Mouse (Mus musculus): ENCODE results near the gene Rnase10. TPM values are rescaled to one million over a fixed set of nuclear protein-coding genes. Genes with fewer than 3 reads are reported as not detected.
"Not testable (repeated sequence)": the region's sequence is repeated elsewhere in the genome, so short reads cannot be mapped to it uniquely, and the experiment has no call there.

Rnase10 gene
- polyA plus RNA-seq, 1 experiment from 2014 or later = 0.23 TPM

- no peaks in the 10 kb centered on the region for H3K27me3 ChIP-seq (ENCODE audit: control insufficient read depth, insufficient read depth, low read length)
- H3K27ac ChIP-seq (ENCODE audit: low read depth, low read length) = no peak overlapping the region
- no peak overlapping the region for H3K4me2 ChIP-seq
- no peak for ATAC-seq (replicated peaks; ENCODE audit: insufficient number of reproducible peaks, low FRiP score, low TSS enrichment)
- 63% methylated on average over 2 of the region's 2 CpGs for WGBS (ENCODE audit: insufficient replicate concordance)
- H3K4me3 ChIP-seq (ENCODE audit: low read depth, low read length) = no peak overlapping the region
- H3K4me1 ChIP-seq (ENCODE audit: control insufficient read depth, insufficient read depth, low read length) = no peaks in the 10 kb centered on the region
- H3K36me3 ChIP-seq (ENCODE audit: control insufficient read depth, insufficient read depth, low read length) = no peaks in the 10 kb centered on the region
- no peaks in the 10 kb centered on the region for H3K9me3 ChIP-seq (replicated peaks; ENCODE audit: control insufficient read depth, low read length)
- H3K9ac ChIP-seq (ENCODE audit: low read depth, low read length) = no peak overlapping the region
These were observed 9.4 kb upstream of the Rnase10 start for GRCm38 (mm10) chr14:50997999-50998666.

DNA sequence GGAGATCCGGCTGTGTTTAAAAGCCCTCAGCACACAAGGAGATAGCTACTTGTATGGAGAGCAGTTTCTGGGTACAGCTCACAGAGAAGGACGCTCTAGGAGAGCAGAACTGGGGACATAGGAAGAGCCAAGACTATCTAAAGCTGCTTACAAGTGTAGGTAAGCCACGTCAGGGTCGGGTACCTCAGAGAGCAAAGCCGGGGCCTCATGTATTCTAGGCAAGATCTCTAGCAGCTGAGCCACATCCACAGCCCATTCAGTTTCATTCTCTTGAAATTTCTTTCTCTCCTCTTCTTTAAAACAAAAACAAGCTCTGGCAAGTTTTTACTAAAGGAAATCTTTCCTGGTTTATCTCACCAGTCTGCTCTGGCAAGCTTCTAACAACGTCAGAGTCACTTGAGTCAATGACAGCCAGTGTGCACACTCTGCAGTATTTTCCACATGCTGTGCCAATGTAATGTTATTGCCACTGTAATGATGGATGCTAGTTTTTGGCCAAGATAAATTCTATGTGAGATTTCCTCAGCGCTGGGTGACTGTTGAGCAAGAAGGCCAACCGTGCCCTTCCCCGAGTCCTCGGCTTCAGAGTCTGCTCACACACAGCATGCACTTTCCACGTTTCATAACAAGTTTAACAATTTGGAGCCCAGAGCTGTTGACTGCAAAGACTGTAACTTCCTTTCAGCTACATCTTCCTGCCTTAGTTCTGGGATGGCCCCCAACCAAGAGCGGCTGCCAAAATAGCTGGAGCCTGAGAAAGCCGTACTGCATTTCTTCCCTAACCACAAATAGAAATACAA is 563 bp downstream of the Rnase10 start:
- Histone ChIP-seq H3K36me3 (ENCODE audit: control insufficient read depth, insufficient read depth, low read length) (no peaks in the 10 kb centered on the region), H3K27ac (ENCODE audit: low read depth, low read length) (peak overlapping the region; percentile 73), H3K9ac (ENCODE audit: low read depth, low read length) (no peak overlapping the region), H3K4me2 (no peak overlapping the region), H3K4me3 (ENCODE audit: low read depth, low read length) (no peak overlapping the region), H3K9me3 (replicated peaks; ENCODE audit: control insufficient read depth, low read length) (no peaks in the 10 kb centered on the region), H3K4me1 (ENCODE audit: control insufficient read depth, insufficient read depth, low read length) (0 out of 2 replicates have a peak, but pooled peaks cover 3% of the 10 kb centered on the region), H3K27me3 (ENCODE audit: control insufficient read depth, insufficient read depth, low read length) (no peaks in the 10 kb centered on the region)
- 55% methylated on average over 13 of the region's 13 CpGs for WGBS (ENCODE audit: insufficient replicate concordance)
- peak; percentile 73 for ATAC-seq (replicated peaks; ENCODE audit: insufficient number of reproducible peaks, low FRiP score, low TSS enrichment)

DNA sequence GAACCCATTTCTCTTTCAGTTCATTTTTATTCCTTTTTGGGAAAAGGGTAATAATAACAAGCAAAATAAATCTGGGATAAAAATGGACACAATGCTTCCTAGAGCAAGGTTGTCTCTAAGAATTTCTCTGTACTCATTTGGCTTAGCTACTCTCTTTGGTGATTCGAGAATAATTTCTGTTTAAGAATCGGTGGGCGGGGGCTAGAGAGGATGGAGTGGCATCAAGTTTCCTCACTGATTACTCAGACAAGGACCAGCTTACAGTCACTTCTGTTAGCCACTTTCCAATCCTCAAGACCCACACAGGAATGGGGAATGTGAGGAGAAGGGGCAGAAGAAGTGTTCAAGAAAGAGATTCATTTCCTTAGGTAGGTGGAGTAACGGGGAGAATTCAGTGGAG is 1.2 kb downstream of the Rnase10 start:
- Histone ChIP-seq H3K27ac (ENCODE audit: low read depth, low read length) (peak overlapping the region; percentile 67), H3K4me3 (ENCODE audit: low read depth, low read length) (no peak overlapping the region), H3K9ac (ENCODE audit: low read depth, low read length) (no peak overlapping the region), H3K27me3 (ENCODE audit: control insufficient read depth, insufficient read depth, low read length) (no peaks in the 10 kb centered on the region), H3K9me3 (replicated peaks; ENCODE audit: control insufficient read depth, low read length) (no peaks in the 10 kb centered on the region), H3K4me1 (ENCODE audit: control insufficient read depth, insufficient read depth, low read length) (0 out of 2 replicates have a peak, but pooled peaks cover 3% of the 10 kb centered on the region), H3K4me2 (no peak overlapping the region), H3K36me3 (ENCODE audit: control insufficient read depth, insufficient read depth, low read length) (no peaks in the 10 kb centered on the region)
- ATAC-seq (replicated peaks; ENCODE audit: insufficient number of reproducible peaks, low FRiP score, low TSS enrichment) = no peak
- WGBS (ENCODE audit: insufficient replicate concordance) = 68% methylated on average over 4 of the region's 4 CpGs

GRCm38 (mm10) chr14:51009572-51009971 is 2.0 kb downstream of the Rnase10 start:
- Histone ChIP-seq H3K36me3 (ENCODE audit: control insufficient read depth, insufficient read depth, low read length) (no peaks in the 10 kb centered on the region), H3K27ac (ENCODE audit: low read depth, low read length) (peak overlapping the region; percentile 67; the same call in 1 of the 2 replicates), H3K9me3 (replicated peaks; ENCODE audit: control insufficient read depth, low read length) (no peaks in the 10 kb centered on the region), H3K9ac (ENCODE audit: low read depth, low read length) (no peak overlapping the region), H3K4me3 (ENCODE audit: low read depth, low read length) (no peak overlapping the region), H3K4me2 (no peak overlapping the region), H3K27me3 (ENCODE audit: control insufficient read depth, insufficient read depth, low read length) (no peaks in the 10 kb centered on the region), H3K4me1 (ENCODE audit: control insufficient read depth, insufficient read depth, low read length) (0 out of 2 replicates have a peak, but pooled peaks cover 3% of the 10 kb centered on the region)
- WGBS (ENCODE audit: insufficient replicate concordance) = 76% methylated on average over 6 of the region's 6 CpGs
- ATAC-seq (replicated peaks; ENCODE audit: insufficient number of reproducible peaks, low FRiP score, low TSS enrichment) = no peak

- not testable (repeated sequence) for H3K9ac ChIP-seq (ENCODE audit: low read depth, low read length); ATAC-seq (replicated peaks; ENCODE audit: insufficient number of reproducible peaks, low FRiP score, low TSS enrichment); H3K9me3 ChIP-seq (replicated peaks; ENCODE audit: control insufficient read depth, low read length); H3K27ac ChIP-seq (ENCODE audit: low read depth, low read length); H3K4me3 ChIP-seq (ENCODE audit: low read depth, low read length); H3K4me2 ChIP-seq; H3K4me1 ChIP-seq (ENCODE audit: control insufficient read depth, insufficient read depth, low read length); H3K27me3 ChIP-seq (ENCODE audit: control insufficient read depth, insufficient read depth, low read length); H3K36me3 ChIP-seq (ENCODE audit: control insufficient read depth, insufficient read depth, low read length)
- WGBS (ENCODE audit: insufficient replicate concordance) = 80% methylated on average over 3 of the region's 3 CpGs
These were observed 7.2 kb downstream of the Rnase10 start for GRCm38 (mm10) chr14:51014724-51015123.

- H3K4me2 ChIP-seq = no peak overlapping the region
- no peak overlapping the region for H3K27ac ChIP-seq (ENCODE audit: low read depth, low read length)
- no peaks in the 10 kb centered on the region for H3K36me3 ChIP-seq (ENCODE audit: control insufficient read depth, insufficient read depth, low read length)
- H3K27me3 ChIP-seq (ENCODE audit: control insufficient read depth, insufficient read depth, low read length) = no peaks in the 10 kb centered on the region
- no peak overlapping the region for H3K4me3 ChIP-seq (ENCODE audit: low read depth, low read length)
- no peaks in the 10 kb centered on the region for H3K4me1 ChIP-seq (ENCODE audit: control insufficient read depth, insufficient read depth, low read length)
- no peak for ATAC-seq (replicated peaks; ENCODE audit: insufficient number of reproducible peaks, low FRiP score, low TSS enrichment)
- no peak overlapping the region for H3K9ac ChIP-seq (ENCODE audit: low read depth, low read length)
- 0 out of 2 replicates have a peak, but pooled peaks cover 2% of the 10 kb centered on the region for H3K9me3 ChIP-seq (replicated peaks; ENCODE audit: control insufficient read depth, low read length)
These were observed 8.2 kb downstream of the Rnase10 start for GRCm38 (mm10) chr14:51015780-51016179.

DNA sequence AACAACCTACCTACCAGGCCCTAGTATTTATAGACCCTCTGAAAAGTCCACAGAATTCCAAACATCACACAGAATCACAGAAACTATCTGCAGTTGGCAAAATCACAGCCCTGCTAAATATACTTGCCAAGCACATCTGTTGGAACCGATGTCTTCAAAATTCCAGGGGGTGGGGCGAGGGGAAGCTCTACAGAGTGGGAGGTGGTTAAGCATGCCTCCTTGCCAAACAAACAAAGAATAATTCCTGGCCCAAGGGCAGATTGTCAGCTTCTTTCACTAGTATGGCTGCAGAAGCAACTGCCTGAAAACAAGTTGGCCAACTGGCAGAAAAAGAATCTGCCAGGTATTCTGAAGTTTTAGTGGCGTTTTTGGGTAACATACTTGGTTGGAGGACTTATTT is 9.7 kb downstream of the Rnase10 start:
- H3K36me3 ChIP-seq (ENCODE audit: control insufficient read depth, insufficient read depth, low read length) = no peaks in the 10 kb centered on the region
- no peak for ATAC-seq (replicated peaks; ENCODE audit: insufficient number of reproducible peaks, low FRiP score, low TSS enrichment)
- no peak overlapping the region for H3K27ac ChIP-seq (ENCODE audit: low read depth, low read length)
- 62% methylated on average over 3 of the region's 3 CpGs for WGBS (ENCODE audit: insufficient replicate concordance)
- H3K4me1 ChIP-seq (ENCODE audit: control insufficient read depth, insufficient read depth, low read length) = no peaks in the 10 kb centered on the region
- no peak overlapping the region for H3K4me2 ChIP-seq
- 0 out of 2 replicates have a peak, but pooled peaks cover 2% of the 10 kb centered on the region for H3K9me3 ChIP-seq (replicated peaks; ENCODE audit: control insufficient read depth, low read length)
- no peak overlapping the region for H3K4me3 ChIP-seq (ENCODE audit: low read depth, low read length)
- H3K27me3 ChIP-seq (ENCODE audit: control insufficient read depth, insufficient read depth, low read length) = no peaks in the 10 kb centered on the region
- no peak overlapping the region for H3K9ac ChIP-seq (ENCODE audit: low read depth, low read length)

- 74% methylated on average over 4 of the region's 4 CpGs for WGBS (ENCODE audit: insufficient replicate concordance)
- Histone ChIP-seq H3K4me3 (ENCODE audit: low read depth, low read length) (no peak overlapping the region), H3K9me3 (replicated peaks; ENCODE audit: control insufficient read depth, low read length) (0 out of 2 replicates have a peak, but pooled peaks cover 2% of the 10 kb centered on the region), H3K9ac (ENCODE audit: low read depth, low read length) (no peak overlapping the region), H3K4me2 (no peak overlapping the region), H3K27ac (ENCODE audit: low read depth, low read length) (no peak overlapping the region), H3K4me1 (ENCODE audit: control insufficient read depth, insufficient read depth, low read length) (no peaks in the 10 kb centered on the region), H3K36me3 (ENCODE audit: control insufficient read depth, insufficient read depth, low read length) (no peaks in the 10 kb centered on the region), H3K27me3 (ENCODE audit: control insufficient read depth, insufficient read depth, low read length) (no peaks in the 10 kb centered on the region)
- ATAC-seq (replicated peaks; ENCODE audit: insufficient number of reproducible peaks, low FRiP score, low TSS enrichment) = no peak
These were observed 15.9 kb downstream of the Rnase10 start for GRCm38 (mm10) chr14:51023457-51023856.
